Mouse (Mus musculus) gastrocnemius, postnatal 4 days (tissue): ENCODE results near the gene Resp18. TPM values are rescaled to one million over a fixed set of nuclear protein-coding genes. Genes with fewer than 3 reads are reported as not detected.

Experiments
- DNase-seq, 2 experiments: peaks; one replicate each; pipeline ENCODE4 v3.0.0; 2021 to 2022; ENCODE audit warnings: low spot score in 2 of 2, mixed read lengths in 2 of 2
- long read RNA-seq, 2 experiments: library from polyadenylated mRNA; stranded (forward); transcript quantifications; one replicate each; pipeline ENCODE4 v2.0.0; 2021
- total RNA-seq, 2 experiments: library from RNA; stranded (reverse); gene quantifications; 2 replicates each; pipeline ENCODE4 v1.2.3; 2021

Resp18 gene
- total RNA-seq = not detected
- long read RNA-seq, experiment 1 = 0 reads
- long read RNA-seq, experiment 2 = 0 reads

DNA sequence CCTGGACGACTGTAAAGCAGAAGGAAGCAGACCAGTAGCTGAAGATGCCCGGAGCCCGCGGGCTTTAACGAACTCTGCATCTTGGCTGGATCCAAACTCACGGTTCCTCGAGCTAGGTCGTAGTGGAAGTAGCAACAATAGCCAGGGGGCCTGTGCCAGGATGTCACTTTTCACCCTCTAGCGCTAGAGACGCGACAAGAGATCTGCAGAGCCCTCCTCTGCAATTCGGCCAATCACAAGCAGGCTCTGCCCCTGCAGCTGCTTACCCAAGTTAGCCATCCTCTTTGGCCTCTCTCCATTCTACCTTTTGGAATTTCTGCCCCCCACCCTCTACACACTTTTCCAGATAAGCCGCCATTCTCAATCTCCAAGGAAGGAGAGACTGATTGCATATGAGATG lies at the start of gene Resp18:
TSS of gene Resp18 (minus strand) at position 188 of the 400 bp plus-strand sequence.
- no peak for DNase-seq

GRCm38 (mm10) chr1:75327461-75327860 lies 49.2 kb upstream of the Resp18 start:
- no peak for DNase-seq

DNA sequence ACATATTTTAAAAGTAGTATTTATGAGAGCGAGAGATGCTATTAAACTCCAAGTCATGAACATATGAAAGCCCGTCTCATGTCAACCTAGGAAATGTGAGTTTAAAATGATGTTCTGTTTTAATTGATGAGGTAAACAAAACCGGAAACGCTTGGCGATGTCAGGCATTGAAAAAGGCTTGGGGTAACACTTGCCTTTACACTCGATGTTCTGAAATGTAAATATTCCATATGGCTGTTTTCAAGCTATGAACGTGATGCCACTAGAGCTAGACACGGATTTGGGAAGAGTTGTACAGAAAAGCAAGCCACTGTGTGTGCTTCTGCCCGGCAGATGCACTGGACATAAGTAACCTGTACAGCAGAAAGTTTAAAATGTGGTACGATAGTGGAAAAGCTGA lies 41.0 kb upstream of the Resp18 start:
- DNase-seq = no peak

DNA sequence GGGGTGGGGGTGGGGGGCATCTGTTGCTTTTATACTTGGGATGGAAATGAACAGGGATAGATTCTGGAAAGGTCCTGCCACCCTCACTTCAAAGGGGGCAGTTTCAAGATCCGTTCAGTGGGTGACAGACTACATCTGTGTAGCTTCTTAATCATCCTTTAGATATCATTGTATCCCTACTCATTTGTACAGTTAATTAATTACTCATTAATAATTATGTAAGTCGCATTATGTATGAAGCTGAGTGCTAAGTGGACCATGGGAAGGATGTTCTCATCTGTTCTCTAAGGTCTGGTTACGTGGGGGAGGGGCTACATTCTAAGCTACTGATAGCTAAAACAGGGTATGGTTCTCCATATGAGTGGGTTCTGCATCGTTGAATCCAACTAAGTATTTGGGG lies 40.5 kb upstream of the Resp18 start:
- DNase-seq = no peak

GRCm38 (mm10) chr1:75318301-75318700 lies 40.1 kb upstream of the Resp18 start:
- DNase-seq = no peak

DNA sequence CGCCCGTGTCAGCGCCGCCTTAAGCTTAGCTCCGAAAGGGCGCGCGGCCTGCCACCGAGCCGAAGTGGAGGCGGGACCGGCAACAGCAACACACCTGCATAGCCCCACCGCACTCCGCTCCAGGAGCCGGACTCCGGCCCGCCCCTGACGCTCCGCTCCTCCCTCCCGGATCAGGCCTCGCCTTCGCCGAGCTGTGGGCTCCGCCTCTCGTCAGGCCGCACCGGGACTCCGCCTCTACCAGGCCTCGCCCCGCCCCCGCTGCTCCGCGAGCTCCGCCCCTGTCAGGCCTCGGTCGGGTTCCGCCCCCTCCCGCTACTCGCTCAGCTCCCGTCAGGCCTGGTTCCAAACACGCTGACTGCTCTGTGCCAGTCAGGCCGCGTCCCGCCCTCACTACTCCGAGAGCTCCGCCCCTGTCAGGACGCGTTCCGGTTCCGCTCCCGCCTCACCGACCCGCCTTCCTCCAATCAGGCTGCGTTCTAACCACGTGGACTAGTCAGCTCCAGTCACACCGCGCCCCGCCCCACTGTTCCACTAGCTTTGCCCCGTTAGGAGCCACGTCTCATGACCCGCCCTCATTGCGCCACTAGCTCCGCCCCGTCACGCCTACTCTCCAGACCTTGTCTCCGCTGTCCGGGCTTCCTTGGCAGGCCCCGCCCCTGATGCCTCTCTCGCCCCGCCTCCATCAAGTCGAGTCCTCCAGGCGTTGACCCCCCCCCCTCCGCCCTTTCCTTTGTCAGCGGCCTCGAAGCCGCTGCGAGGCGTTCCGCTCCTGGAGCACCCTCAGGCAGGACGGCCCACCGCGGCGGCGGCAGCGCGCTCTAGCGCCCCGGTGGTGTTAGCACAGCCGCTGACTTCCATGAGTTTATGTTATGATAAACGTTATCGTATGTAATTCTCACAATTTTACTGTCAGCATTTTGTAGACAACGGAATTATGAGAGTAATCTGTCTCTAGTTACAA lies 39.3 kb upstream of the Resp18 start, which contains the start of gene Dnpep:
TSS of gene Dnpep (minus strand) at position 750 of the 961 bp plus-strand sequence.
- peak; percentile 100 for DNase-seq

- peak; percentile 67 to 84 for DNase-seq
Measured at GRCm38 (mm10) chr1:75316861-75317240, 38.6 kb upstream of the Resp18 start.

DNA sequence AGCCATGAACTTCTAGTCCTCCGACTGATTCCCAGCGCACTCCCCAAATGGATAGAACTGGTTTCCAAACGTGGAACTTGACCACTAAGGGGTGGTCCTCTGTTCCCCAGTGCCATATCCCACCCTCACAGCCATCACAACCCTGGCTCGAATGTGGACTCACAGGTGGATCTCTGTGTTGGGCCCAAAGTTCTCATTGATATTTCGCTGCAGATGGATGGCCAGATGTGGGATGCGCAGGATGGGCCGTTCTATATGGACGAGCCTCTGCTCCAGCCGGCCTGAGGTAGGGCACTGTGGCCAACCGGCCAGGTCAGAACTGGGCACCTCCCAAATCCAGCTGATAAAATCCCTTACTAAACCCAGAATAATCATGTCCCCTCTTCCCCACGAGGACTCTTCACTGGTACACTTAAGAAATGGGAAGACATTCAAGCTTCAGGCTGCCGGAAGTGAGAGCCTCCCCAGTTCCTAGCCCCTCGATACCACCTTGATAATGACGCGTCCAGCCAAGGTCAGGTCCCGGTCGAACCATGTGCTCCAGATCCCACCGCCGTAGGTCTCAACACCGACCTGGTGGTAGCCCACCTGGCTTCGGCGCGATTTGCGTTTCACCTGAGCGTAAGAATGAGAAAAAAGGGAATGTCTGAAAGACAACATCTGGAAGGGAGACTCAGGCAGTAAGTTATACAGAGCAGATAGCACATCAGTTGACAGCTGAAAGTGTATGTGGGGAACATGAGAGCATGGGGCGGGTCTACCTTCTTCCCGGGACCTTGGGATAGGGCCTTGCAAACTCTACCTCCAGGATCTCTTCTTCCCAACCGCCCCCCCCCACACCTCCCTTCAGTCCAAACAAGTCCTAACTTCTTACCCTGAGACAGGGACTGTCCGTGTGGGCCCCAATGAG lies 37.5 kb upstream of the Resp18 start:
- no peak for DNase-seq

- DNase-seq = no peak
Measured at GRCm38 (mm10) chr1:75315011-75315410, 36.8 kb upstream of the Resp18 start.

- DNase-seq = no peak
Measured at GRCm38 (mm10) chr1:75311694-75312093, 33.5 kb upstream of the Resp18 start.

DNA sequence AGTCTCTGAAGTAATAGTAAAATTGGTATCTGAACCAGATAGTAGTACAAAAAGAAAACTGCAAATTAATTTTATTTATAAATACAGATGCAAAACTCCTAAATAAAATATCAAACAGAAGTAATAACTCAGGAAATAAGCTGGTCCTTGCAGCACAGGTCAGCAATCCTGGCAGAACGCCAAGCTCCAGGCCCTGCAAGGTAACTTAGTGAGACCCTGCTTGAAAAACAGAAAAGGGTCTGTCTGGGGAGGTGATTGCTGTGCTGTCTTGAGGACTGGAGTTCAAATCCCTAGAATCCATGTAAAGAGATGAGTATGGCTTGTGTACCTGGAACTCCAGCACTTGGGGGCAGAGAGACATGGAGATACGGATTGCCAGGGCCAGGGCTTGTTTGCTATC lies 26.4 kb upstream of the Resp18 start:
- no peak for DNase-seq

DNA sequence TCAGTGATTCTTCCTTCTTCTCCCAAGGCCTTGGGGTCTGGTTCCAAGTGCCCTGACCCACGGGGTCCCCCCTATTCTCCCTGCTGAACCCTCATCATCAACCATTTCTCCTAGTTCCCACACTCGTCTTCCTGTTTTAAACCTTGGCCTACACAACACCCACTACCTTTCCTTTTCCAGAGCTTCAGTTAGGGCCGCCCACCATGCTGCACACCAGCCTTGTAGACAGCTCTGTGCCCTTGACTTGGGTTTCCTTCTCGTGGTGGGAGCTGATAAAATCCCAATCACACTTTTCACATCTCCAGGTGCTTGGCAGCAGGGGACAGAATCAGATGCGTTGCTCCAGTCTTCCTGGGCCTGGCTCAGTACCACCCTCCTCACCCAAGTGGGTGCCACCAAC lies 16.1 kb upstream of the Resp18 start:
- DNase-seq = no peak

- no peak for DNase-seq
Measured at GRCm38 (mm10) chr1:75293331-75293701, 15.1 kb upstream of the Resp18 start.

GRCm38 (mm10) chr1:75292476-75293330 lies 14.5 kb upstream of the Resp18 start:
- no peak for DNase-seq

DNA sequence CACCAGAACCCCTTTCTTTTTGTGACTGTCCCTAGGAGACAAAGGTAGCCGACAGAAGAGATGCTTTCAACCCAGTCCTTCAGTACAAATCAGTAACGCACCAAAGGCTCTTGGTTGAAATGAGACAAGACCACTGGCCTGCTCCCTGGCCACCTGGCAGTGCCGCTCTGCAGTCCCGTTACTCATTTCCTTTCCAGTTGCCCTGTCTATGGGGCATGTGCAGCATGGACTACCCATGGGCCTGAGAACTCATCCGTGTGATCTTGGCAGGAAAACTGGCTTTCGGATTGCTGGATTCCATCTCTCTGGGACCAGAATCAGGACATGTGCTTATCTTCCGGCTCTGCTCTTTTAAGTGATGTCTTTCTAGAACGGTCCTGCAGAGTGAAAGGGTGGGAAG lies 13.1 kb upstream of the Resp18 start:
- no peak for DNase-seq

DNA sequence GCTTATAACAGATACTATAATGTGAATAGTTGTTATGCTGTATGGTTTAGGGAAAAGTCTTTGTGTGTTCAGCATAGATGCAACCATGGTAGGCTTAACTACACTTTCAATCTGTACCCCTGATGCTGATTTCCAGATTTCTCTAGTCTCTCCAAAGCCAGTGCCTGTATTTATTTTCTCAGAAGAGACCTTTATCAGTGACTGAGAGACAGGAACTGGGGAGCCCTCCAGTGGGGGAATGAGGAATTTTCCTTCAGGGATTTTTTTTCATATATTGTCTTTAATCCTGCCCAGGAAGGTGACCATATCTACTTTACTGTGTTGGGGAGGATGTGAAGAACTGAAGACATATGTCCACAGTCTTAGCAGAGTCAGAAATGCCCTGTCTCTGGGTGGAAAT lies 12.4 kb upstream of the Resp18 start:
- DNase-seq = no peak

DNA sequence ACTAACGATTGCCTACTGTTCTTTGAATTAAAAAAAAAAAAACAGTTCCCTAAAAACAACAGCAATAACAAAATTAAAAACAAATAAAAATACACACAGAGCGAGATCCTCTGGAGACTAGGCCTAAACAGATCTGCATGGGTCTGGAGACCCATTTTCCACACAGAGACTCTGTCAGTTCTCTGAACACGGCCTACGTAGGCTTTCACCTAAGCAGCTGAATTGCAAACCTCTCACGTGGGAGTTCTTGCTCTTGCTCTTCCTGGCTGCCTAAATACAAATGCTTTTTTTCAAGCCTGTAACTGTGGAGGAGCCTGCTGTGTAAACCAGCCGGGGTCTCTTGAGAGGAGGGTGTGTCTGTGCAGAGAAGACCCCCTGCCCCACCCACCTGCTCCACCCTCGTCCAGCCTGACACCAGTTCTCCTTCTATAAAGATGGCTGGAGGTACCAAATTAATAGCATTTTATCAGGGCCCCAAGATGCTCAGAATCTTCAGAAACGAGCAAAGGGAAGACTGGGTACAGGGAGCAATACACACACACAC lies 11.7 kb upstream of the Resp18 start:
- DNase-seq = no peak

DNA sequence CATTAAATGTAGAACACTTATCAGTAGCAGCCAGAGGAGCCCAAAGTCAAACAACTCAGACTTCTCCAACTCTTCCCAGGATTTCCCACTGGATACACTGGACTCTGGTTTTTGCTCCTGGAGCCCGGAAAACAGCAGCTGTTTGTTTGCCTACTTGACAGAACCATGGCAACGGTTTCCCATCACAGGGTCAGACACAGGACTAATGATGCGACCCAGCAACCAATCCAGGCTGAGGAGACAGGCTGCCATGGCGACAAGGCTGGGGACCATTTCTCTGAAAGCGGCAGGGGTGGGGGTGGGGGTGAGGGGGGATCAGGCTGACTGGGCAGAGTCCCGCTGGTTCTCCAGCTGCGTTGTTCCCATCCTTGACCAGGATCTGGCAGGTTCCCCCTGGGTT lies 11.2 kb upstream of the Resp18 start:
- DNase-seq = no peak

DNA sequence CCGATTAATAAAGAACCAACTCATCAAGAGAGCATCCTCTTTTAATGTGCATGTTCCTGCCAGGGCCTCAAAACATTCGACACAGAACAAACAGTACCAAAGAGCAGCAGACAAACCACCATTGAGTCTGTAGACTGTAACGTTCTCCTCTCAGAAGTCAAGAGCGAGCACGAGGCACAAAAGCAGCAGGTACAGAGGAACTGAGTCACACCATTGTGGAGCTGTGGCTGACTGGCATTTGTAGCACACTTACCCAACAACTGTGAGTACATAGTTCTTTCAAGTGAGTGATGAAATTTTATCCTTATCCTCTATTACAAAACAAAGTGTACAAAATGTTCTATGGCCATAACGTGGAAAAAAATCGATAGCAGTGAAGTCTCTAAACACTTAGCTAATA lies 6.7 kb upstream of the Resp18 start:
- no peak for DNase-seq

GRCm38 (mm10) chr1:75283017-75283416 lies 4.8 kb upstream of the Resp18 start:
- DNase-seq = no peak
